8 mouse cellular contexts compared by ENCODE assay signal in genomic region chr5:19429290-19429689, GRCm38 (mm10).
DNase-seq lines count a peak whose midpoint lies in the region; ATAC-seq lines count a peak whose summit lies in the region.

No protein-coding gene starts in this region.

- no peak overlapping the region for H3K9ac ChIP-seq in kidney, embryonic 15.5 days
- H3K9ac ChIP-seq in kidney, embryonic 14.5 days (ENCODE audit: low read depth, low read length): no peak overlapping the region
- no peak overlapping the region for H3K9ac ChIP-seq in embryonic facial prominence, embryonic 11.5 days (replicated peaks; ENCODE audit: low read length)
- no peak overlapping the region for H3K9ac ChIP-seq in hindbrain, embryonic 16.5 days (ENCODE audit: low read depth, low read length)
- no peak overlapping the region for H3K9ac ChIP-seq in limb, embryonic 11.5 days (ENCODE audit: low read length)

- 0 out of 2 replicates have a peak, but pooled peaks have one; percentile 54 for ATAC-seq in kidney, embryonic 15.5 days (replicated peaks; ENCODE audit: low FRiP score)
- ATAC-seq in kidney, embryonic 14.5 days (ENCODE audit: low FRiP score, low TSS enrichment): no peak
- no peak for ATAC-seq in embryonic facial prominence, embryonic 11.5 days (replicated peaks; ENCODE audit: insufficient number of reproducible peaks, low FRiP score, low TSS enrichment, low read depth)
- peak; percentile 78 for ATAC-seq in hindbrain, embryonic 16.5 days
- ATAC-seq in limb, embryonic 11.5 days (ENCODE audit: insufficient number of reproducible peaks, low FRiP score, low TSS enrichment, low read depth): peak; percentile 31; the same call in 1 of the 2 replicates

- H3K27ac ChIP-seq in kidney, embryonic 15.5 days: no peak overlapping the region
- no peak overlapping the region for H3K27ac ChIP-seq in kidney, embryonic 14.5 days (ENCODE audit: low read depth, low read length)
- H3K27ac ChIP-seq in embryonic facial prominence, embryonic 11.5 days (replicated peaks; ENCODE audit: low read depth, low read length): no peak overlapping the region
- H3K27ac ChIP-seq in hindbrain, embryonic 16.5 days (ENCODE audit: low read depth, low read length): no peak overlapping the region
- no peak overlapping the region for H3K27ac ChIP-seq in limb, embryonic 11.5 days (replicated peaks; ENCODE audit: low read depth, low read length)

- DNase-seq in ZHBTc4 (ENCODE audit: low read depth, low spot score): peak; percentile 32
- DNase-seq in embryonic facial prominence, embryonic 11.5 days (ENCODE audit: low spot score): peak; percentile 67
- peak; percentile 25 for DNase-seq in limb, embryonic 11.5 days (ENCODE audit: low spot score)
- DNase-seq in right cerebral cortex, postnatal 36 days (ENCODE audit: low spot score in 2 of 2): peak; percentile 8 to 38
- DNase-seq in urinary bladder, adult 2 months (ENCODE audit: low spot score): no peak

- H3K9me3 ChIP-seq in kidney, embryonic 15.5 days (replicated peaks): no peaks in the 10 kb centered on the region
- no peaks in the 10 kb centered on the region for H3K9me3 ChIP-seq in kidney, embryonic 14.5 days (ENCODE audit: control insufficient read depth, low read length)
- no peaks in the 10 kb centered on the region for H3K9me3 ChIP-seq in embryonic facial prominence, embryonic 11.5 days (replicated peaks; ENCODE audit: control insufficient read depth, low read length)
- no peaks in the 10 kb centered on the region for H3K9me3 ChIP-seq in hindbrain, embryonic 16.5 days (ENCODE audit: control insufficient read depth, low read length)
- no peaks in the 10 kb centered on the region for H3K9me3 ChIP-seq in limb, embryonic 11.5 days (ENCODE audit: control insufficient read depth, low read length)

- WGBS in kidney, embryonic 15.5 days: 27% methylated on average over 2 of the region's 2 CpGs
- 33% methylated on average over 2 of the region's 2 CpGs for WGBS in kidney, embryonic 14.5 days
- WGBS in embryonic facial prominence, embryonic 11.5 days: 39% methylated on average over 2 of the region's 2 CpGs
- WGBS in hindbrain, embryonic 16.5 days: 26% methylated on average over 2 of the region's 2 CpGs
- whole genome bisulfite sequencing in limb, embryonic 11.5 days: 32% methylated on average over 2 of the region's 2 CpGs

- no peaks in the 10 kb centered on the region for H3K36me3 ChIP-seq in kidney, embryonic 15.5 days
- no peaks in the 10 kb centered on the region for H3K36me3 ChIP-seq in kidney, embryonic 14.5 days (ENCODE audit: control insufficient read depth, insufficient read depth, low read length)
- H3K36me3 ChIP-seq in embryonic facial prominence, embryonic 11.5 days (replicated peaks; ENCODE audit: control insufficient read depth, insufficient read depth, low read depth, low read length): no peaks in the 10 kb centered on the region
- no peaks in the 10 kb centered on the region for H3K36me3 ChIP-seq in hindbrain, embryonic 16.5 days (ENCODE audit: control insufficient read depth, insufficient read depth, low read length)
- no peaks in the 10 kb centered on the region for H3K36me3 ChIP-seq in limb, embryonic 11.5 days (ENCODE audit: control insufficient read depth, insufficient read depth, low read length)

- no peak overlapping the region for H3K4me3 ChIP-seq in kidney, embryonic 15.5 days (replicated peaks)
- H3K4me3 ChIP-seq in kidney, embryonic 14.5 days (ENCODE audit: low read length): no peak overlapping the region
- no peak overlapping the region for H3K4me3 ChIP-seq in embryonic facial prominence, embryonic 11.5 days (ENCODE audit: low read depth, low read length)
- no peak overlapping the region for H3K4me3 ChIP-seq in hindbrain, embryonic 16.5 days (ENCODE audit: low read length)
- H3K4me3 ChIP-seq in limb, embryonic 11.5 days (ENCODE audit: low read depth, low read length): no peak overlapping the region

- no peak overlapping the region for H3K4me2 ChIP-seq in kidney, embryonic 15.5 days
- no peak overlapping the region for H3K4me2 ChIP-seq in kidney, embryonic 14.5 days (replicated peaks; ENCODE audit: low read depth, low read length)
- H3K4me2 ChIP-seq in embryonic facial prominence, embryonic 11.5 days (ENCODE audit: low read depth, low read length): no peak overlapping the region
- H3K4me2 ChIP-seq in hindbrain, embryonic 16.5 days (ENCODE audit: low read length): no peak overlapping the region
- no peak overlapping the region for H3K4me2 ChIP-seq in limb, embryonic 11.5 days (ENCODE audit: low read depth, severe bottlenecking)

- H3K27me3 ChIP-seq in kidney, embryonic 15.5 days: no peaks in the 10 kb centered on the region
- H3K27me3 ChIP-seq in kidney, embryonic 14.5 days (ENCODE audit: control insufficient read depth, insufficient read depth, low read length): no peaks in the 10 kb centered on the region
- H3K27me3 ChIP-seq in embryonic facial prominence, embryonic 11.5 days (ENCODE audit: control insufficient read depth, insufficient read depth, low read length): no peaks in the 10 kb centered on the region
- no peaks in the 10 kb centered on the region for H3K27me3 ChIP-seq in hindbrain, embryonic 16.5 days (replicated peaks; ENCODE audit: control insufficient read depth, insufficient read depth, low read length)
- no peaks in the 10 kb centered on the region for H3K27me3 ChIP-seq in limb, embryonic 11.5 days (ENCODE audit: control insufficient read depth, insufficient read depth, low read length)

- no peaks in the 10 kb centered on the region for H3K4me1 ChIP-seq in kidney, embryonic 15.5 days
- no peaks in the 10 kb centered on the region for H3K4me1 ChIP-seq in kidney, embryonic 14.5 days (ENCODE audit: control insufficient read depth, insufficient read depth, low read length)
- H3K4me1 ChIP-seq in embryonic facial prominence, embryonic 11.5 days (ENCODE audit: control insufficient read depth, insufficient read depth, low read length): no peaks in the 10 kb centered on the region
- no peaks in the 10 kb centered on the region for H3K4me1 ChIP-seq in hindbrain, embryonic 16.5 days (ENCODE audit: control insufficient read depth, insufficient read depth, low read depth, low read length)
- no peaks in the 10 kb centered on the region for H3K4me1 ChIP-seq in limb, embryonic 11.5 days (ENCODE audit: control insufficient read depth, insufficient read depth, low read length)

Comparison
In these comparisons a context has a peak if more than half of its experiments do, and no peak if none do; other contexts are left out.
1. ATAC-seq: peak in kidney, embryonic 15.5 days (single experiment), hindbrain, embryonic 16.5 days (single experiment) and limb, embryonic 11.5 days (single experiment); none in kidney, embryonic 14.5 days (single experiment) and embryonic facial prominence, embryonic 11.5 days (single experiment).